Mouse (Mus musculus) forebrain, embryonic 12.5 days (tissue): ENCODE data around the gene Asb1. TPM values are rescaled to one million over a fixed set of nuclear protein-coding genes. Genes with fewer than 3 reads are reported as not detected.

Source experiments
- ATAC-seq: fragments of 200-750 bp; cut with Nextera tagmentation; 2 replicates; pipeline ENCODE4 v1.8.0; 2017; ENCODE audit warnings: moderate TSS enrichment; ENCODE audit not compliant: low FRiP score
- H3K27ac ChIP-seq: fragments of 300-500 bp; sonication (generic); 2 replicates; pipeline ENCODE4 v1.5.1; 2016; ENCODE audit warnings: mild to moderate bottlenecking
- H3K27me3 ChIP-seq: fragments of 300-500 bp; sonication (generic); 2 replicates; pipeline ENCODE4 v1.6.1; 2016; ENCODE audit warnings: mild to moderate bottlenecking
- H3K36me3 ChIP-seq: fragments of 300-500 bp; sonication (generic); replicated peaks from 2 replicates; pipeline ENCODE4 v1.6.1; 2016; ENCODE audit warnings: mild to moderate bottlenecking
- H3K4me1 ChIP-seq: fragments of 300-500 bp; sonication (generic); 2 replicates; pipeline ENCODE4 v1.6.1; 2016
- H3K4me2 ChIP-seq: fragments of 300-500 bp; sonication (generic); 2 replicates; pipeline ENCODE4 v1.6.1; 2016; ENCODE audit warnings: mild to moderate bottlenecking, moderate library complexity
- H3K4me3 ChIP-seq: fragments of 300-500 bp; sonication (generic); replicated peaks from 2 replicates; pipeline ENCODE4 v1.5.1; 2016; ENCODE audit warnings: mild to moderate bottlenecking
- H3K9ac ChIP-seq: fragments of 300-500 bp; sonication (generic); 2 replicates; pipeline ENCODE4 v1.6.1; 2016; ENCODE audit warnings: mild to moderate bottlenecking
- H3K9me3 ChIP-seq: fragments of 300-500 bp; sonication (generic); 2 replicates; pipeline ENCODE4 v1.6.1; 2016
- WGBS: fragments of 180-500 bp; shearing (Covaris S2); methylation state at CpG from one replicate; pipeline ENCODE4 v1.1.7; 2016; 5-methylcytosine and 5-hydroxymethylcytosine counted together
- polyA plus RNA-seq: library from polyadenylated mRNA; unstranded; fragments of >200 nt; fragmentation: Nextera tagmentation; extraction: Ambion mirVana; gene quantifications from 2 replicates; pipeline ENCODE4 v1.2.1, GENCODE M21; 2016

Gene Asb1
- polyA plus RNA-seq, 1 experiment from 2014 or later: 17.0 TPM

DNA sequence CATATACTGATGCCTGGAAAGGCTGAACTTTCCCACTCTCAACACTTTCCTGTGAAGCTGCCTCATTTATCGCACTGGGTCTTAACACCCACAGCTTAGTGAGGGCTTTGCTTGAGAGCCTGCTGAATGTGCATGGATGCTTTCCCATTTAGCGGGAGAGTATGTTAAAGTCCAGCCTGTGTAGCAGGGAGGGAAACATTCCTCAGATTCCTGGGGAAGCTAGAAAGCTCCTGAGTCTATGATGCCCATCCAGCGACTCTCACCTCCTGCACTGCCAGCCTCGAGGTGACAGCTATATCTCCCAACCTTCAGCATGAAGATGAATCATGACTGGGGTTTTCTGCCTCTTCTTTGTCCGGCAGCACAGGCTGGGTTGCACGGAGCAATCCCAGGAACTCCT is 49.4 kb downstream of the Asb1 start:
- Histone ChIP-seq H3K27ac (no peak overlapping the region), H3K4me3 (no peak overlapping the region), H3K36me3 (no peaks in the 10 kb centered on the region), H3K9ac (no peak overlapping the region), H3K4me2 (no peak overlapping the region), H3K9me3 (no peaks in the 10 kb centered on the region), H3K27me3 (no peaks in the 10 kb centered on the region), H3K4me1 (no peaks in the 10 kb centered on the region)
- 76% methylated on average over 6 of the region's 6 CpGs for WGBS
- no peak for ATAC-seq

- Histone ChIP-seq H3K27me3 (no peaks in the 10 kb centered on the region), H3K9ac (no peak overlapping the region), H3K27ac (no peak overlapping the region), H3K4me2 (no peak overlapping the region), H3K4me3 (no peak overlapping the region), H3K4me1 (peaks cover 2% of the 10 kb centered on the region), H3K9me3 (no peaks in the 10 kb centered on the region), H3K36me3 (no peaks in the 10 kb centered on the region)
- 84% methylated on average over 9 of the region's 9 CpGs for WGBS
- ATAC-seq: no peak
Measured at GRCm38 (mm10) chr1:91595521-91596020, 55.2 kb downstream of the Asb1 start.

- 90% methylated on average over 5 of the region's 5 CpGs for WGBS
- H3K9ac ChIP-seq: no peak overlapping the region
- no peaks in the 10 kb centered on the region for H3K27me3 ChIP-seq
- no peak overlapping the region for H3K4me3 ChIP-seq
- no peak overlapping the region for H3K27ac ChIP-seq
- no peak for ATAC-seq
- no peaks in the 10 kb centered on the region for H3K9me3 ChIP-seq
- no peaks in the 10 kb centered on the region for H3K36me3 ChIP-seq
- peaks cover 12% of the 10 kb centered on the region for H3K4me1 ChIP-seq
- H3K4me2 ChIP-seq: no peak overlapping the region
Measured at GRCm38 (mm10) chr1:91597611-91598010, 57.3 kb downstream of the Asb1 start.

DNA sequence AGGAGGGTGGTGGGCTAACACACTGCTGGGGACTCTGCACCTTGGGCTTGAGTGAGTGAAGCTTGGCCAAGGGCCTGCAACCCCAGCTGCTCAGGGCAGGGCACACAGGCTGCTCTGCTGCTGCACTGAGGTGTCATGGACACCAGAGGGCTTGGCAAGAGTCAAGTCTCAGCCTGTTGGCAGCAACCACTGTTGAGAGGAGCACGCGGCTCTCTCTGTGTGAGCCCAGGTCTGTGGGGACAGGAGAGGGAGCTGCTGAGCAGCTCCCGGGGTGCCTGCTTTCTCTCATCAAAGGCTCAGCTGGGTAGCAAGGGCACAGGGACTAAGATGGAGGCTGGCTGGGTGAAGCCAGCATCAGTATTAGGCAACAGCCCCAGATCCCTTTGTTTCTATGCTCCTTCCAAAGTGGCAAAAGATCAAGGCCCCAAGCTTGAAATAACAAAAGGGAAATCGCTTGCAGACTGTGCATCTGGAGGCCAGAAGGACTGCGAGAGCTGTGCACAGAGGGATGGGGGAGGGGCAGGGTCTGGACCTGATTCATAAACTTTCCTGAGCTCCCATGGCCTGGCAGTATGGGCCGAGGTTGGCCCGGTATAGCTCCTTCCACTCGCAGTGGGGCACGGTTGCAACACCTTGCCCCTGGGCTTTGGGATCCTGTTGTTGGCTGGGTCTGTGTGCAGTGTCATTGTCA is 60.5 kb downstream of the Asb1 start:
- Histone ChIP-seq H3K27me3 (no peaks in the 10 kb centered on the region), H3K9me3 (no peaks in the 10 kb centered on the region), H3K4me1 (peaks cover 17% of the 10 kb centered on the region), H3K4me3 (no peak overlapping the region), H3K36me3 (no peaks in the 10 kb centered on the region), H3K27ac (no peak overlapping the region), H3K9ac (no peak overlapping the region), H3K4me2 (no peak overlapping the region)
- 31% methylated on average over 9 of the region's 9 CpGs for WGBS
- ATAC-seq: peak; percentile 69; the same call in 1 of the 2 replicates

DNA sequence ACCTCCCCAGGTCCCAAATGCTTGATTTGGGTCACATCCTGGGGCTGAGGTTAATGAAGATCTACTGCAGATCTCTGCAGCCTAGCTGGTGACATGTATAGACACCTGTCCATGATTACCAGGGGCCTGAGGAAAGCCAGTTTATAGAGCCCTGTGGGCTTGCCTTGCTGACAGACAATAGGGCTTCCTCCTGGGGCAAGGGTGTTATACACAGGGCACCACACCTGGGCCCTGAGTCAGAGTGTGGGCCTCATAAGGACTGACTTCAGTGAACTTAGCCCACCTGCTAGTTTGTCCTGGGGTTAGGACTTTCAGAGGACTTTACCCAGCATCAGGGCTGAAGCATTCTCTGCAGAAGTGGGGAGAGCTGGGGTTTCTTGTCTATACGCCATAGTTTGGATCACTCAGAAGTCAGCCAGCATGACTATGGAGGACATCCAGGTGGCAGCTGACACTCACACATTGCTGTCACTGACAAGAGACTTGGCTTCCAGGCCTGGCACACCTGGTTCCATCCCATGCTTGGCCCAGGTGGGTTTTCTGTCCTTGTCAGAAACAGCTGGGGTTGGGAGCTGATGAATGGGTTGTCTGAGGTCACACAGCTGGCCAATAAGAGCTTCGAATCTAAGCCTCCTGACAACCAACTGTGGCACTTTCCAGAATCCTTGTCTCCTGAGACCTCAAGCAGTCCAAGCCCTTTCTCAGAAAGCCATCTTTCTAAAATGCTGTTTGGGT is 61.2 kb downstream of the Asb1 start:
- no peaks in the 10 kb centered on the region for H3K36me3 ChIP-seq
- no peak for ATAC-seq

DNA sequence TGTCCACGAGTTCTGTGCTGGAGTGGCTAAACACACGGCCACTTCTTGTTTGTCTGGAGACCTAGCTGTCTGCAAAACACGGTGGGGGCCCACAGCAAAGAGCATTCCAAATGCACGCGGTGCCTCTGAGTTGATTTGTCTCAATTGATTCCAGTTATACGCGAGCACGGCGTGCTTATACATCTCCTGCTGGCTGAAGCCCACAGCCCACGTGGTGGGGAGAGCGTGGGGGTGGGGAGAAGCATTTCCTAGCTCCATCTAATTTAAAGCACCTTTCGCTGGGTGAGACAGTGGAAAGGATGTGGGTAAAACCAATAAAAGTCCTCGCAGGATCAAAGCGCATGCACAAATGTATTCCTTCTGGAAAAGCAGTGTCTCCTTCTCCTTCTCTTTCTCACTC is 65.3 kb downstream of the Asb1 start:
- Histone ChIP-seq H3K27me3 (no peaks in the 10 kb centered on the region), H3K36me3 (no peaks in the 10 kb centered on the region), H3K9me3 (no peaks in the 10 kb centered on the region), H3K4me1 (peaks cover 20% of the 10 kb centered on the region), H3K4me3 (no peak overlapping the region), H3K27ac (no peak overlapping the region), H3K9ac (no peak overlapping the region), H3K4me2 (no peak overlapping the region)
- no peak for ATAC-seq
- 69% methylated on average over 14 of the region's 14 CpGs for WGBS

More for the DNA sequence above, 61.2 kb downstream of the Asb1 start:
- H3K4me3 ChIP-seq: no peak overlapping the region
- no peaks in the 10 kb centered on the region for H3K9me3 ChIP-seq
- H3K4me2 ChIP-seq: no peak overlapping the region
- no peak overlapping the region for H3K27ac ChIP-seq
- peaks cover 23% of the 10 kb centered on the region for H3K4me1 ChIP-seq
- H3K27me3 ChIP-seq: no peaks in the 10 kb centered on the region
- 84% methylated on average over 2 of the region's 2 CpGs for WGBS
- no peak overlapping the region for H3K9ac ChIP-seq

- no peak overlapping the region for H3K9ac ChIP-seq
- ATAC-seq: no peak
- H3K4me3 ChIP-seq: no peak overlapping the region
- 95% methylated on average over 7 of the region's 7 CpGs for WGBS
- H3K4me2 ChIP-seq: no peak overlapping the region
- no peaks in the 10 kb centered on the region for H3K36me3 ChIP-seq
- no peak overlapping the region for H3K27ac ChIP-seq
- H3K9me3 ChIP-seq: no peaks in the 10 kb centered on the region
- H3K27me3 ChIP-seq: no peaks in the 10 kb centered on the region
- peaks cover 15% of the 10 kb centered on the region; the same call in 1 of the 2 replicates for H3K4me1 ChIP-seq
Measured at GRCm38 (mm10) chr1:91606701-91607100, 66.4 kb downstream of the Asb1 start.

DNA sequence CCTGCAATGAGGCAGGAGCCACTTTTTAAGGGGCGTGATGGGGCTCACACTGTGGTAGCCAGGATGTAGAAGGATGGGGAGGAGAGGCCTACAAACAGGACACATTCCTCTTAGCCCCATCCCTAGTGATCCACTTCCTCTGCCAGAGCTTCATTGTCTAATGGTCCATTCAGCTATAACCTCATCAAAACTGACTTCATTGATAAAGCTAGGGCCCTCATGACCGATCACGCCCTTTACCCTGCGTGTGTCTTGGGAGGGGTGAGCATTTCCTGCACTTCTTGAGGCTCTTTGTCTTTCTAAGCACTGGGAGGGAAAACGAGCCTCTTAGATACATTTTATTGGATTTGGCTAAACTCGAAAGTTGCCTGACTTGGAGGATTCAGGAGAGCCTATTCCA is 66.8 kb downstream of the Asb1 start:
- no peaks in the 10 kb centered on the region for H3K27me3 ChIP-seq
- H3K4me2 ChIP-seq: no peak overlapping the region
- no peak overlapping the region for H3K27ac ChIP-seq
- no peak overlapping the region for H3K4me3 ChIP-seq
- no peaks in the 10 kb centered on the region for H3K36me3 ChIP-seq
- no peaks in the 10 kb centered on the region for H3K9me3 ChIP-seq
- H3K4me1 ChIP-seq: peaks cover 15% of the 10 kb centered on the region; the same call in 1 of the 2 replicates
- WGBS: 80% methylated on average over 6 of the region's 6 CpGs
- ATAC-seq: no peak
- H3K9ac ChIP-seq: no peak overlapping the region

Other genes with a start within 250 kb of the Asb1 start
- 11.1 and 12.0 TPM in 2 replicates for gene Scly, start 242.2 kb upstream of the Asb1 start, polyA plus RNA-seq
- gene Espnl, start 218.5 kb upstream of the Asb1 start, polyA plus RNA-seq: 0.04 and 0.10 TPM in 2 replicates
- 0.08 and 0.10 TPM in 2 replicates for gene Klhl30, start 189.5 kb upstream of the Asb1 start, polyA plus RNA-seq
- 0.90 and 0.95 TPM in 2 replicates for gene Erfe, start 174.1 kb upstream of the Asb1 start, polyA plus RNA-seq
- gene Ilkap, start 141.7 kb upstream of the Asb1 start, polyA plus RNA-seq: 153 and 163 TPM in 2 replicates
- gene Hes6, start 126.5 kb upstream of the Asb1 start, polyA plus RNA-seq: 295 and 297 TPM in 2 replicates
- 3.7 and 3.9 TPM in 2 replicates for gene Per2, start 81.2 kb upstream of the Asb1 start, polyA plus RNA-seq
- 12.1 and 13.9 TPM in 2 replicates for gene Traf3ip1, start 45.9 kb upstream of the Asb1 start, polyA plus RNA-seq